Mouse (Mus musculus): ENCODE measurements around the gene Cdkal1. TPM values are rescaled to one million over a fixed set of nuclear protein-coding genes. Genes with fewer than 3 reads are reported as not detected.

Cdkal1 gene
- polyA plus RNA-seq, 1 experiment from 2014 or later: 35.1 TPM

- Histone ChIP-seq H3K9ac (ENCODE audit: low read length) (no peak overlapping the region), H3K27me3 (ENCODE audit: control insufficient read depth, insufficient read depth, low read length) (no peaks in the 10 kb centered on the region), H3K36me3 (ENCODE audit: control insufficient read depth, insufficient read depth, low read length) (no peaks in the 10 kb centered on the region), H3K4me2 (no peak overlapping the region), H3K4me1 (ENCODE audit: control insufficient read depth, insufficient read depth, low read length) (no peaks in the 10 kb centered on the region), H3K9me3 (ENCODE audit: control insufficient read depth, low read length) (no peaks in the 10 kb centered on the region), H3K4me3 (ENCODE audit: low read depth, low read length) (no peak overlapping the region), H3K27ac (ENCODE audit: low read depth, low read length) (no peak overlapping the region)
- ATAC-seq (ENCODE audit: low FRiP score) (no peak), DNase-seq (ENCODE audit: low spot score, missing footprints) (peak; percentile 59)
- WGBS: 95% methylated on average over 5 of the region's 5 CpGs
These were observed 134.3 kb downstream of the Cdkal1 start for GRCm38 (mm10) chr13:29721206-29721605.

GRCm38 (mm10) chr13:29716550-29716949 lies 138.9 kb downstream of the Cdkal1 start:
- no peaks in the 10 kb centered on the region for H3K4me1 ChIP-seq (ENCODE audit: control insufficient read depth, insufficient read depth, low read length)
- peak; percentile 78 for DNase-seq (ENCODE audit: low spot score, missing footprints)
- H3K9ac ChIP-seq (ENCODE audit: low read length): no peak overlapping the region
- no peaks in the 10 kb centered on the region for H3K9me3 ChIP-seq (ENCODE audit: control insufficient read depth, low read length)
- H3K4me2 ChIP-seq: no peak overlapping the region
- H3K4me3 ChIP-seq (ENCODE audit: low read depth, low read length): no peak overlapping the region
- H3K27ac ChIP-seq (ENCODE audit: low read depth, low read length): no peak overlapping the region
- no peaks in the 10 kb centered on the region for H3K36me3 ChIP-seq (ENCODE audit: control insufficient read depth, insufficient read depth, low read length)
- 76% methylated on average over 4 of the region's 4 CpGs for WGBS
- H3K27me3 ChIP-seq (ENCODE audit: control insufficient read depth, insufficient read depth, low read length): no peaks in the 10 kb centered on the region
- no peak for ATAC-seq (ENCODE audit: low FRiP score)

GRCm38 (mm10) chr13:29715241-29715841 lies 140.1 kb downstream of the Cdkal1 start:
- Histone ChIP-seq H3K9me3 (ENCODE audit: control insufficient read depth, low read length) (no peaks in the 10 kb centered on the region), H3K9ac (ENCODE audit: low read length) (no peak overlapping the region), H3K27ac (ENCODE audit: low read depth, low read length) (no peak overlapping the region), H3K36me3 (ENCODE audit: control insufficient read depth, insufficient read depth, low read length) (no peaks in the 10 kb centered on the region), H3K4me3 (ENCODE audit: low read depth, low read length) (no peak overlapping the region), H3K4me1 (ENCODE audit: control insufficient read depth, insufficient read depth, low read length) (no peaks in the 10 kb centered on the region), H3K27me3 (ENCODE audit: control insufficient read depth, insufficient read depth, low read length) (no peaks in the 10 kb centered on the region), H3K4me2 (no peak overlapping the region)
- WGBS: 70% methylated on average over 3 of the region's 3 CpGs
- no peak for ATAC-seq (ENCODE audit: low FRiP score)
- DNase-seq (ENCODE audit: low spot score, missing footprints): peak; percentile 76

GRCm38 (mm10) chr13:29707620-29708019 lies 147.9 kb downstream of the Cdkal1 start:
- Histone ChIP-seq H3K27ac (ENCODE audit: low read depth, low read length) (no peak overlapping the region), H3K4me2 (no peak overlapping the region), H3K4me3 (ENCODE audit: low read depth, low read length) (no peak overlapping the region), H3K9ac (ENCODE audit: low read length) (no peak overlapping the region), H3K27me3 (ENCODE audit: control insufficient read depth, insufficient read depth, low read length) (no peaks in the 10 kb centered on the region), H3K36me3 (ENCODE audit: control insufficient read depth, insufficient read depth, low read length) (no peaks in the 10 kb centered on the region), H3K9me3 (ENCODE audit: control insufficient read depth, low read length) (no peaks in the 10 kb centered on the region), H3K4me1 (ENCODE audit: control insufficient read depth, insufficient read depth, low read length) (no peaks in the 10 kb centered on the region)
- ATAC-seq (ENCODE audit: low FRiP score) (no peak), DNase-seq (ENCODE audit: low spot score, missing footprints) (no peak)
- WGBS: 93% methylated on average over 3 of the region's 3 CpGs

- 65% methylated on average over 1 of the region's 1 CpGs for WGBS
- Histone ChIP-seq H3K27ac (ENCODE audit: low read depth, low read length) (no peak overlapping the region), H3K4me1 (ENCODE audit: control insufficient read depth, insufficient read depth, low read length) (no peaks in the 10 kb centered on the region), H3K4me2 (no peak overlapping the region), H3K36me3 (ENCODE audit: control insufficient read depth, insufficient read depth, low read length) (no peaks in the 10 kb centered on the region), H3K9ac (ENCODE audit: low read length) (no peak overlapping the region), H3K9me3 (ENCODE audit: control insufficient read depth, low read length) (no peaks in the 10 kb centered on the region), H3K4me3 (ENCODE audit: low read depth, low read length) (no peak overlapping the region), H3K27me3 (ENCODE audit: control insufficient read depth, insufficient read depth, low read length) (no peaks in the 10 kb centered on the region)
- ATAC-seq (ENCODE audit: low FRiP score): no peak
- no peak for DNase-seq (ENCODE audit: low spot score, missing footprints)
These were observed 154.1 kb downstream of the Cdkal1 start for GRCm38 (mm10) chr13:29701400-29701799.

GRCm38 (mm10) chr13:29699896-29700295 lies 155.6 kb downstream of the Cdkal1 start:
- H3K4me2 ChIP-seq: no peak overlapping the region
- no peak for DNase-seq (ENCODE audit: low spot score, missing footprints)
- WGBS: 93% methylated on average over 5 of the region's 5 CpGs
- no peak overlapping the region for H3K27ac ChIP-seq (ENCODE audit: low read depth, low read length)
- H3K27me3 ChIP-seq (ENCODE audit: control insufficient read depth, insufficient read depth, low read length): no peaks in the 10 kb centered on the region
- no peaks in the 10 kb centered on the region for H3K9me3 ChIP-seq (ENCODE audit: control insufficient read depth, low read length)
- H3K4me3 ChIP-seq (ENCODE audit: low read depth, low read length): no peak overlapping the region
- no peaks in the 10 kb centered on the region for H3K4me1 ChIP-seq (ENCODE audit: control insufficient read depth, insufficient read depth, low read length)
- H3K9ac ChIP-seq (ENCODE audit: low read length): no peak overlapping the region
- ATAC-seq (ENCODE audit: low FRiP score): no peak
- H3K36me3 ChIP-seq (ENCODE audit: control insufficient read depth, insufficient read depth, low read length): no peaks in the 10 kb centered on the region

- WGBS: 85% methylated on average over 5 of the region's 5 CpGs
- no peak overlapping the region for H3K4me3 ChIP-seq (ENCODE audit: low read depth, low read length)
- no peaks in the 10 kb centered on the region for H3K27me3 ChIP-seq (ENCODE audit: control insufficient read depth, insufficient read depth, low read length)
- no peak overlapping the region for H3K9ac ChIP-seq (ENCODE audit: low read length)
- H3K4me1 ChIP-seq (ENCODE audit: control insufficient read depth, insufficient read depth, low read length): no peaks in the 10 kb centered on the region
- DNase-seq (ENCODE audit: low spot score, missing footprints) (no peak), ATAC-seq (ENCODE audit: low FRiP score) (no peak)
- H3K27ac ChIP-seq (ENCODE audit: low read depth, low read length): no peak overlapping the region
- no peak overlapping the region for H3K4me2 ChIP-seq
- H3K9me3 ChIP-seq (ENCODE audit: control insufficient read depth, low read length): no peaks in the 10 kb centered on the region
- H3K36me3 ChIP-seq (ENCODE audit: control insufficient read depth, insufficient read depth, low read length): no peaks in the 10 kb centered on the region
These were observed 157.0 kb downstream of the Cdkal1 start for GRCm38 (mm10) chr13:29698307-29698985.

- 87% methylated on average over 3 of the region's 3 CpGs for WGBS
- Histone ChIP-seq H3K36me3 (ENCODE audit: control insufficient read depth, insufficient read depth, low read length) (no peaks in the 10 kb centered on the region), H3K9me3 (ENCODE audit: control insufficient read depth, low read length) (no peaks in the 10 kb centered on the region), H3K27me3 (ENCODE audit: control insufficient read depth, insufficient read depth, low read length) (no peaks in the 10 kb centered on the region), H3K27ac (ENCODE audit: low read depth, low read length) (no peak overlapping the region), H3K4me1 (ENCODE audit: control insufficient read depth, insufficient read depth, low read length) (no peaks in the 10 kb centered on the region), H3K4me2 (no peak overlapping the region), H3K9ac (ENCODE audit: low read length) (no peak overlapping the region), H3K4me3 (ENCODE audit: low read depth, low read length) (no peak overlapping the region)
- no peak for ATAC-seq (ENCODE audit: low FRiP score)
- no peak for DNase-seq (ENCODE audit: low spot score, missing footprints)
These were observed 158.2 kb downstream of the Cdkal1 start for GRCm38 (mm10) chr13:29697230-29697629.

- H3K4me3 ChIP-seq (ENCODE audit: low read depth, low read length): no peak overlapping the region
- H3K27ac ChIP-seq (ENCODE audit: low read depth, low read length): no peak overlapping the region
- no peak for ATAC-seq (ENCODE audit: low FRiP score)
- H3K9ac ChIP-seq (ENCODE audit: low read length): no peak overlapping the region
- WGBS: 84% methylated on average over 7 of the region's 7 CpGs
- H3K9me3 ChIP-seq (ENCODE audit: control insufficient read depth, low read length): no peaks in the 10 kb centered on the region
- DNase-seq (ENCODE audit: low spot score, missing footprints): no peak
- H3K27me3 ChIP-seq (ENCODE audit: control insufficient read depth, insufficient read depth, low read length): no peaks in the 10 kb centered on the region
- H3K36me3 ChIP-seq (ENCODE audit: control insufficient read depth, insufficient read depth, low read length): no peaks in the 10 kb centered on the region
- H3K4me1 ChIP-seq (ENCODE audit: control insufficient read depth, insufficient read depth, low read length): no peaks in the 10 kb centered on the region
- no peak overlapping the region for H3K4me2 ChIP-seq
These were observed 164.7 kb downstream of the Cdkal1 start for GRCm38 (mm10) chr13:29690734-29691133.
